Mouse (Mus musculus): ENCODE data around the gene Slamf9.

Gene Slamf9

GRCm38 (mm10) chr1:172490261-172490661, 15.1 kb downstream of the Slamf9 start:
- DNase-seq (ENCODE audit: low read depth) = peak; percentile 62

- no peak for DNase-seq (ENCODE audit: low read depth)
These were observed 16.9 kb downstream of the Slamf9 start for GRCm38 (mm10) chr1:172492047-172492446.

GRCm38 (mm10) chr1:172493516-172493915, 18.4 kb downstream of the Slamf9 start:
- no peak for DNase-seq (ENCODE audit: low read depth)

- DNase-seq (ENCODE audit: low read depth) = no peak
These were observed 20.9 kb downstream of the Slamf9 start for GRCm38 (mm10) chr1:172496030-172496429.

- no peak for DNase-seq (ENCODE audit: low read depth)
These were observed 22.3 kb downstream of the Slamf9 start for GRCm38 (mm10) chr1:172497428-172497827.

GRCm38 (mm10) chr1:172499765-172500441, 24.7 kb downstream of the Slamf9 start, which contains the start of gene Tagln2:
Tagln2 (plus strand) TSS chr1:172500047.
- peak; percentile 97 for DNase-seq (ENCODE audit: low read depth)

- DNase-seq (ENCODE audit: low read depth) = peak; percentile 94
These were observed 25.6 kb downstream of the Slamf9 start for GRCm38 (mm10) chr1:172500451-172501370.

- DNase-seq (ENCODE audit: low read depth) = peak; percentile 83
These were observed 26.4 kb downstream of the Slamf9 start for GRCm38 (mm10) chr1:172501371-172502144.

- DNase-seq (ENCODE audit: low read depth) = peak; percentile 56
These were observed 27.3 kb downstream of the Slamf9 start for GRCm38 (mm10) chr1:172502145-172503110.

GRCm38 (mm10) chr1:172503111-172503997, 28.2 kb downstream of the Slamf9 start:
- peak; percentile 55 for DNase-seq (ENCODE audit: low read depth)

GRCm38 (mm10) chr1:172504756-172505155, 29.6 kb downstream of the Slamf9 start:
- DNase-seq (ENCODE audit: low read depth) = no peak

GRCm38 (mm10) chr1:172507001-172507400, 31.8 kb downstream of the Slamf9 start:
- DNase-seq (ENCODE audit: low read depth) = peak; percentile 47

GRCm38 (mm10) chr1:172507701-172508100, 32.5 kb downstream of the Slamf9 start:
- DNase-seq (ENCODE audit: low read depth) = no peak

- DNase-seq (ENCODE audit: low read depth) = peak; percentile 29
These were observed 33.0 kb downstream of the Slamf9 start for GRCm38 (mm10) chr1:172508172-172508571.

- peak; percentile 32 for DNase-seq (ENCODE audit: low read depth)
These were observed 34.1 kb downstream of the Slamf9 start for GRCm38 (mm10) chr1:172509235-172509634.

- no peak for DNase-seq (ENCODE audit: low read depth)
These were observed 34.8 kb downstream of the Slamf9 start for GRCm38 (mm10) chr1:172509983-172510382.

- no peak for DNase-seq (ENCODE audit: low read depth)
These were observed 35.3 kb downstream of the Slamf9 start for GRCm38 (mm10) chr1:172510421-172510972.

- DNase-seq (ENCODE audit: low read depth) = peak; percentile 95
These were observed 37.8 kb downstream of the Slamf9 start for GRCm38 (mm10) chr1:172512962-172513361.

- DNase-seq (ENCODE audit: low read depth) = peak; percentile 98
These were observed 38.5 kb downstream of the Slamf9 start for GRCm38 (mm10) chr1:172513525-172514212.

Data from 416B (cell line).